9 mouse cellular contexts compared by ENCODE assay signal in the genomic region with DNA sequence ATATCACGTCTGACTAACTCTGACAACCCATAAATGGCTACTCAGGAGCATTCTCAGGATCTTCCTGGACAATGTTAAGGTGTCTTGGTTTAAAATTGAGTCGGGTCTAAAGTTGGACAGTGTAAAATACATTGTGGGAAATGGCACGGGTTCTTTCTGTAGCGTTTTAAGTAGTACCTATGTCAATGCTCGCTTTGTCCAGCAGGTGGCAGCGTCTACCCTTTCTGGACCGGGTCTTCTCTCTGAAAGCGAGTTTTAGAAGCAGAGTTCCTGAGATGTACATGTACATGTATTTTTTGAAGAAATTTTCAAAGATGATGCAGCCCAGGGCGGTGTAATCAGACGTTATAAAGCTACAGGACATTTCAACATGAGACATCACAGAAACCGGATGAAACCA. TPM values are rescaled to one million over a fixed set of nuclear protein-coding genes. Genes with fewer than 3 reads are reported as not detected.
DNase-seq lines count a peak whose midpoint lies in the region.
"Had no signal": no experiment of that assay in that cellular context is flagged by ENCODE, and none has a peak within 500 bp of the region (broad histone marks: within the 10 kb centered on the region; RNA-seq: fewer than 3 reads in every experiment).

No protein-coding gene starts in this region.

- WGBS in limb, embryonic 10.5 days: 10% methylated on average over 11 of the region's 11 CpGs

- H3K4me1 ChIP-seq in limb, embryonic 10.5 days: no peaks in the 10 kb centered on the region
- H3K4me1 ChIP-seq: limb, embryonic 15.5 days had no signal

- H3K27ac ChIP-seq in limb, embryonic 10.5 days: no peak overlapping the region
- H3K27ac ChIP-seq: limb, embryonic 15.5 days had no signal

- no peaks in the 10 kb centered on the region for H3K9me3 ChIP-seq in limb, embryonic 10.5 days (replicated peaks)
- H3K9me3 ChIP-seq: limb, embryonic 15.5 days had no signal

- no peak overlapping the region for H3K4me3 ChIP-seq in limb, embryonic 10.5 days
- H3K4me3 ChIP-seq: limb, embryonic 15.5 days had no signal

- H3K36me3 ChIP-seq in limb, embryonic 10.5 days: no peaks in the 10 kb centered on the region
- H3K36me3 ChIP-seq: limb, embryonic 15.5 days had no signal

- H3K27me3 ChIP-seq in limb, embryonic 10.5 days (ENCODE audit: low read depth, poor library complexity, severe bottlenecking): peaks cover 10% of the 10 kb centered on the region

- peak; percentile 59 for DNase-seq in ovary, postnatal 10 days (ENCODE audit: low spot score)
- no peak for DNase-seq in ovary, adult 18-20 months (ENCODE audit: low spot score)
- peak; percentile 80 for DNase-seq in c-Kit-positive CD71-negative TER-119-negative erythroid progenitor cells, embryonic 14.5 days (ENCODE audit: low read depth)
- DNase-seq in frontal cortex, postnatal 10 days (ENCODE audit: low spot score in 2 of 2): peak; percentile 22 to 75
- DNase-seq in hindlimb bud, embryonic 11.5 days (ENCODE audit: extremely low spot score, low read depth, low spot score): peak; percentile 64
- peak; percentile 84 for DNase-seq in limb, embryonic 10.5 days (ENCODE audit: low spot score)
- peak; percentile 68 for DNase-seq in retina, adult 2 months (ENCODE audit: low read depth, low spot score)
- peak; percentile 89 for DNase-seq in thymus, postnatal 25 days

RNA-seq across cellular contexts. Expression of a gene that starts 45.6 kb away (rescaled TPM):
- polyA plus RNA-seq in limb, embryonic 10.5 days (2016; fragmentation: Nextera tagmentation; extraction: Ambion mirVana): 1.6 and 3.0 TPM in 2 replicates

RNA-seq across cellular contexts. Expression of a gene that starts 51.3 kb away (rescaled TPM):
- polyA plus RNA-seq in limb, embryonic 10.5 days (2016; fragmentation: Nextera tagmentation; extraction: Ambion mirVana): 83.4 and 122 TPM in 2 replicates

RNA-seq across cellular contexts. Expression of a gene that starts 53.5 kb away (rescaled TPM):
- polyA plus RNA-seq in limb, embryonic 10.5 days (2016; fragmentation: Nextera tagmentation; extraction: Ambion mirVana): 67.7 and 68.4 TPM in 2 replicates
